Mouse (Mus musculus) inflammation-experienced regulatory T-cells, adult 6 months (primary cell): Measurements from ENCODE around the gene 1110012L19Rik. TPM values are rescaled to one million over a fixed set of nuclear protein-coding genes. Genes with fewer than 3 reads are reported as not detected.
A peak's percentile ranks its signal among the peaks of the same experiment; 100 is the strongest.
"Not testable (repeated sequence)": the region's sequence is repeated elsewhere in the genome, so short reads cannot be mapped to it uniquely, and the experiment has no call there.

ENCODE experiments used
- ATAC-seq: one replicate; pipeline ENCODE4 v1.8.0; 2017
- polyA plus RNA-seq, 3 experiments: library from polyadenylated mRNA; unstranded; fragments of 100-300 nt; shearing (Covaris generic); gene quantifications; one replicate each; pipeline ENCODE4 v1.2.1; 2017

Gene 1110012L19Rik
- 10 to 100 TPM; 32.3 to 37.1 (median 35.7) TPM for polyA plus RNA-seq

DNA sequence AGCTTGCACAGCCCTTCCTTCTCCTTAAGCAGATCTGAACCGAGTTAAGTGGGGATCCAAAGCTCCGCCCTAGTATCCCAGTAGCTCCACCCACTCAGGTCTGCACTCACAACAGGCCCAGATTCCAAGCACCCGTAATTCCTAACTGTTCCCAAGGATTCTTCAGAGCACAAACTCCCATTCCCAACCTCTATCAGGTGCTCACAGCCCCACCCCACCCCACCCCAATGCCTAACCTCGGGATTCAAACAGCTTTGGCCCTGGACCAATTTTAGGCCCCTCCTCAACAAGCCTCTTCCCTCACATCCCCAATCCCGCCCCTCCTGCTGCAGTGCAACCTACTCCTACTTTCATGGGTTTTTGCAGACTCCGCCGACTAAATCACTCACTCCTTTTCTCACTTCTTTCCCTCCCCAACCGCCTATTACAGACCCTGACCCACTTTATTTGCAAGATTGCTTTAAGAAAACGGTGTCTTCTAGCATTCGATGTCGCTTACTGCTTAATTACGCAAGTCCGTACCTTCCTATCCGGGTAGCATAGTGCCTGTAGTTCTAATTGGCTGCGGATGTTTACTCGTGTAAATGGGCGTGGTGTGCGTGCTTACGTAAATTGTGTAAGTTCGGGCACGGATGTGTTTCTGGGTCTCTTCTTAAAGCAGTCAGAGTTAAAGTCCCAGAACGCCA is at the start of gene 1110012L19Rik:
Gene 1110012L19Rik (plus strand): TSS at position 602 of the 686 bp plus-strand sequence.
- ATAC-seq: peak; percentile 98

- no peak for ATAC-seq
Measured at GRCm38 (mm10) chrX:70362985-70363384, 22.7 kb upstream of the 1110012L19Rik start.

GRCm38 (mm10) chrX:70363446-70363845 is 22.2 kb upstream of the 1110012L19Rik start:
- no peak for ATAC-seq

GRCm38 (mm10) chrX:70364202-70364601 is 21.5 kb upstream of the 1110012L19Rik start:
- ATAC-seq: no peak

DNA sequence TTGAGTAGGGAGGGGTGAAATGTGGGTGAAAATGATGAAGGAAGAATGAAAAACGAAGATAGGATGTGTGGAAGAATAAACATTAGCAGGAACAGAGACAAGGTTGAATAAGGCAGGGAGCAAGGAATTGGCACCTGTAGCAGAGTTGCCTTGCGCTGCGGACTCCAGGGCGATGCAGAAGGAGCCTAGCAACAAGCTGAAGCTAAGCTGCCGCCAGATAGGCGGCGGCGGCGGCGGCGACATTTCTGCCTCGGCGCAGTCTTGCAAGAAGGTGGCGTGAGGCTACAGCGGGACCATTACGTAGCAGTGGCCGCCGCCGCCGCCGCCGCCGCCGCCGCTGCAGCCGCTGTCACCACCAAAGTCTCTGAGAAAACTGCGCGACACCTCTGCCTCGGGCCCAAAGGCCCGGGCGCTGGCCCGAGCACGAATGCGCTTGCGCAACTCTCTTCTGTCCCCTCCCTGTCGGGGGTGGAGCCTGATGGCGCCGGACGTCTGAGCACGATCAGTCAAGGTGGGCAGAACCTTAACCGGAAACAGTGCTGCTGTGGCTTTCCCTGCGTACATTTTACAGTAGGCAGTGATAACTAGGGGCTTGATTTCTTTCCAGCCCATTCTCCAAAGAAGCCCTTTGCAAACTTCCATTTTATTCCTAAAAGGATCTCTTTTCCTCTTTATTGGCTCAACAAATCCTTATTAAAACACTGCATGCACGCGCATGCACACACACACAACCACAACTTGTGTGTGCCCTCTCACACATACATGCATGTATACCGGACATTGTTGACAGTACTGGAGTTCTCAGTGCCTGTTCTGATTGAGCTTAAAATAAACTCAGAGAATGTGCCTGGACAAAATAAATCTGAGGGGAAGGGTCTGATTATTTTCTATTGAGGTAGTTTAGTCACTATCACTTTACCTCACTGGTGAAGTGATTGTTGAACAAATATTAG is 20.7 kb upstream of the 1110012L19Rik start, which contains the start of gene Ids:
Gene Ids (minus strand): TSS at position 424 of the 953 bp plus-strand sequence.
- ATAC-seq: peak; percentile 95

DNA sequence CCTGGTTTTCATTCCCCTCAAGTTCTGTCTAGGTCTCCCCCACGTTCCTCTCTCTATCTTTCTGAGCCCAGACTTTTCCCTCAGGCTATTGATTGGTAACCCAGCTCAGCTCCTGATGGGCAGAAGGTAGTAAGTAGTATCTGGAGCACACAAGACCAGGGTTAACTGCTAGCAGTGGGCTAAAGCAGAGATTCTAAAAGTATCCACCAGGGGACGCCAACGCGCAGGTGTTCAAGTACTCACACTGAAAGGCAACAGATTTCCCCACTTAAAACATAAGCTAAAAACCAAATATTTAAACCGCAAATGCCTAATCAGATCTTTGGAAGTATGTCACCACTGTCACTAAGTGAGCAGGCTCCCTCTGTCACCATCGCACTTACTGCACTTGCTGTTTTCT is 15.9 kb upstream of the 1110012L19Rik start:
- not testable (repeated sequence) for ATAC-seq

DNA sequence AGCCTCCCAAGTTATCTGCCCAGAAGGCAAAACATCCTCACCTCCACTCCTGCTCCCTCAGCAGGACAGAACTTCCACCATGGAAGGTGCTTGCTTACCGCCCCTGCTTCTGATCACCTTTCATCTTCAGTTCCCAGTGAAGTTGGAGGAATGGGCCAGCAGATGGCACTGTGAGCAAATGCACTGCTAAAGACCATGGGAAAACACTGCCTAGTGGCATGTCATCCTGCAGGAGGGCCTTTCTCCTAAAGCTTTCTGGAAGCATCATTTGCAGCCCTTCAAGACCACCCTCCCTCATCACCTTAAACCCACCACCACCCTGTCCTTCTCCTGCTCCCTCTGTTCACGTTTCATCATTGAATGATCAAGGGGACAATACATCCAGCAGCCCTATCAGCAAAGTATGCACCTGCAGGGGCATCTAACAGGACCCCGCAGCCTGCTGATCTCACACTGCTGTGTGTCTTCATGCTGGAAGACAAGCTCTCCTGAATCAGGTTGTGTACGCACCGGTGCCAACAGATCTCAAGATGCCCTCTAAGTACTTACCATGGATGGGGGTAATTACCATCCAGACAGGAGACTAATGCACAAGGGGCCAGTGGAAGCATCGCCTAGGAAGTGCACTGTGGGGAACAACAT is 11.1 kb upstream of the 1110012L19Rik start:
- peak; percentile 77 for ATAC-seq

DNA sequence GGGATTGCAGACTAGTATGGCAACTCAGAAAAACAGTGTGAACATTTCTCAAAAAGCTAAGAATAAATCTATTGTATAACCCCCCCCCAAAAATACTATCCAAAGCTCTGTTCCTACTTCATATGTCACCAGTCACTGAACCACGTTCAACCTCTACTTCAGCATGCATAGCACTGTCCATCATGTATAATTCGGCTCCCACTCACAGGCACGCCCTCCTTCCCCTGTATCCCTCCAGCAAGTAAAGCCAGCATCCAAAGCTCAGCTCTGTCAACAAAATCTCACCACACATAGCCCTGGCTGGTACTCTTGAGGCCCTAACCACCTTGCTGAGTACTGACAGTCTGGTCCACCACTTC is 781 bp upstream of the 1110012L19Rik start:
- no peak for ATAC-seq

DNA sequence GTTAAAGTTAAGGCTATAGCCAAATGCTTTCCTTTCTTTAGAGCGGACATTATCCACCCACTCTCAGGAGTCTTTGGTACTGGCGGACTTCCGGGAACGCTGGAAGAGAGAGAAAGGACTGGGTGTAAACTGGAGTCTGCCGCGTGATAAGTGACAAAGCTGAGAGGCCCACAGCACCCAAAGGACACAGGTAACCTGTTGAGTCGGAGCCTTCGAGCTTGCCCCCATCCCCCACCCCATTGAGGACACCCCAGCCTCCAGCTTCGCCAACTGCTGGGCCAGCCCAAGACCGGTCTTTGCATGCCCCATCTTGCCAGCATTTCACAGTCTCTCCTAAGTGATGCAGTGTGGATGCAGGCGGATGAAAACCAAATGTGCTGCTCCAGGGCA is 280 bp downstream of the 1110012L19Rik start:
- peak; percentile 29 for ATAC-seq

DNA sequence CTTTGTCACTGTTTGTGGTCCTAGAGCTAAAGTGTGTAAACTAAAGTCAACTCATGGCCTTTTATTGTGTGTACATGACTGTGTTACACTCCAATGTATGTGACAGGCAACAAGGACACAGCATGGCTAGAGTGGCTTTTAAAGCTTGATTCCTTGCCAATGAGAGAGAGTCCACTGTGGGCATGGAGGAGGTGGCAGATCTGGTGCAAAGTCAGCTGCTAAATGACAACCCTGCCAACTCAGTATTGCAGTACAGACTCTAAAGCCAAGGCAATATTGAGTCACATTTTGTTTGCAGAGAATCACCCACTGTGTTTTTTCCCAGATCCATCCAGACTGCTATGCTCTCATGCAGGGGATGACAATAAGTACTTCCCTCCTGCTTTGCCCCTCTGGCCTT is 7.0 kb downstream of the 1110012L19Rik start:
- ATAC-seq: not testable (repeated sequence)

DNA sequence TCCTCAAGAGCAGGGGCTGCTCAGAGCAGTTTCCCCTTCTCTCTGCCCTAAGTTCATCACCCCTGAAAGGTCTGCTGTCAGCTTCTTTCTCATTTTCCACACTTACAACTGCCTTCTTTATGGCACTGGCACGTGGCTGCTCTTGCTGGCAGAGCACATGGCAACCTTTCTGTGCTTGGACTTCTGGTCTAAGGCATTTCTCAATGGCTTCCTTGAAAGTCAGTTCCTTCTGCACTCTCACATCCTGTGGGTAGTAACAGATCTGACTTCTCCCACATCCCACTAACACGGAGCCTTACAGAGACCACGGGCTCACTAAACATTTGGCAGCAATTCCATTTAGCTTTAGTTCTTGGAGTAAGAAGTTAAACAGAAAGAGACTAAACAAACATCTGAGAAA is 39.8 kb downstream of the 1110012L19Rik start:
- not testable (repeated sequence) for ATAC-seq

Other genes starting within 250 kb of the 1110012L19Rik start
- 1 to 10 TPM; 4.1 to 5.2 (median 4.3) TPM for gene Ids, start 20.8 kb upstream of the 1110012L19Rik start, polyA plus RNA-seq
- 10 to 100 TPM; 19.8 to 30.3 (median 21.2) TPM for gene Tmem185a, start 91.3 kb downstream of the 1110012L19Rik start, polyA plus RNA-seq